Mouse (Mus musculus): Measurements from ENCODE around the gene Kifc3. TPM values are rescaled to one million over a fixed set of nuclear protein-coding genes. Genes with fewer than 3 reads are reported as not detected.

Gene Kifc3
- total RNA-seq, 1 experiment from 2014 or later = 0.73 TPM

GRCm38 (mm10) chr8:95138341-95139050 is 64.1 kb downstream of the Kifc3 start:
- ATAC-seq (replicated peaks; ENCODE audit: low read depth, poor library complexity, severe bottlenecking) = no peak

- peak; percentile 24 for ATAC-seq (replicated peaks; ENCODE audit: low read depth, poor library complexity, severe bottlenecking)
Observed at GRCm38 (mm10) chr8:95137641-95138098, 64.9 kb downstream of the Kifc3 start.

- ATAC-seq (replicated peaks; ENCODE audit: low read depth, poor library complexity, severe bottlenecking) = no peak
Observed at GRCm38 (mm10) chr8:95137201-95137600, 65.4 kb downstream of the Kifc3 start.

- ATAC-seq (replicated peaks; ENCODE audit: low read depth, poor library complexity, severe bottlenecking) = no peak
Observed at GRCm38 (mm10) chr8:95136218-95136617, 66.4 kb downstream of the Kifc3 start.

GRCm38 (mm10) chr8:95135242-95135641 is 67.4 kb downstream of the Kifc3 start:
- ATAC-seq (replicated peaks; ENCODE audit: low read depth, poor library complexity, severe bottlenecking) = peak; percentile 41; the same call in 1 of the 2 replicates

GRCm38 (mm10) chr8:95134186-95134585 is 68.4 kb downstream of the Kifc3 start:
- ATAC-seq (replicated peaks; ENCODE audit: low read depth, poor library complexity, severe bottlenecking) = no peak

GRCm38 (mm10) chr8:95131983-95132382 is 70.6 kb downstream of the Kifc3 start:
- no peak for ATAC-seq (replicated peaks; ENCODE audit: low read depth, poor library complexity, severe bottlenecking)

GRCm38 (mm10) chr8:95130966-95131537 is 71.6 kb downstream of the Kifc3 start:
- no peak for ATAC-seq (replicated peaks; ENCODE audit: low read depth, poor library complexity, severe bottlenecking)

- ATAC-seq (replicated peaks; ENCODE audit: low read depth, poor library complexity, severe bottlenecking) = no peak
Observed at GRCm38 (mm10) chr8:95128750-95129260, 73.8 kb downstream of the Kifc3 start.

- no peak for ATAC-seq (replicated peaks; ENCODE audit: low read depth, poor library complexity, severe bottlenecking)
Observed at GRCm38 (mm10) chr8:95127658-95128057, 75.0 kb downstream of the Kifc3 start.

- no peak for ATAC-seq (replicated peaks; ENCODE audit: low read depth, poor library complexity, severe bottlenecking)
Observed at GRCm38 (mm10) chr8:95126497-95126896, 76.1 kb downstream of the Kifc3 start.

- ATAC-seq (replicated peaks; ENCODE audit: low read depth, poor library complexity, severe bottlenecking) = no peak
Observed at GRCm38 (mm10) chr8:95123455-95123854, 79.2 kb downstream of the Kifc3 start.

- peak; percentile 96 for ATAC-seq (replicated peaks; ENCODE audit: low read depth, poor library complexity, severe bottlenecking)
Observed at GRCm38 (mm10) chr8:95113750-95114149, 88.9 kb downstream of the Kifc3 start.

- no peak for ATAC-seq (replicated peaks; ENCODE audit: low read depth, poor library complexity, severe bottlenecking)
Observed at GRCm38 (mm10) chr8:95113108-95113507, 89.5 kb downstream of the Kifc3 start.

GRCm38 (mm10) chr8:95112594-95112993 is 90.0 kb downstream of the Kifc3 start:
- no peak for ATAC-seq (replicated peaks; ENCODE audit: low read depth, poor library complexity, severe bottlenecking)

- ATAC-seq (replicated peaks; ENCODE audit: low read depth, poor library complexity, severe bottlenecking) = peak; percentile 21; the same call in 1 of the 2 replicates
Observed at GRCm38 (mm10) chr8:95107306-95107705, 95.3 kb downstream of the Kifc3 start.

- peak; percentile 46; the same call in 1 of the 2 replicates for ATAC-seq (replicated peaks; ENCODE audit: low read depth, poor library complexity, severe bottlenecking)
Observed at GRCm38 (mm10) chr8:95101972-95102371, 100.6 kb downstream of the Kifc3 start.

- ATAC-seq (replicated peaks; ENCODE audit: low read depth, poor library complexity, severe bottlenecking) = peak; percentile 82
Observed at GRCm38 (mm10) chr8:95099009-95099408, 103.6 kb downstream of the Kifc3 start.

GRCm38 (mm10) chr8:95093574-95093973 is 109.0 kb downstream of the Kifc3 start:
- no peak for ATAC-seq (replicated peaks; ENCODE audit: low read depth, poor library complexity, severe bottlenecking)

- ATAC-seq (replicated peaks; ENCODE audit: low read depth, poor library complexity, severe bottlenecking) = no peak
Observed at GRCm38 (mm10) chr8:95085432-95086141, 117.0 kb downstream of the Kifc3 start.
